Mouse (Mus musculus) frontal cortex, postnatal 14 days (tissue): ENCODE results near the gene Fxyd5.

Experiments used
- DNase-seq, 2 experiments: peaks; one replicate each; pipeline ENCODE4 v3.0.0; 2022; ENCODE audit warnings: low spot score in 2 of 2

The Fxyd5 gene

DNA sequence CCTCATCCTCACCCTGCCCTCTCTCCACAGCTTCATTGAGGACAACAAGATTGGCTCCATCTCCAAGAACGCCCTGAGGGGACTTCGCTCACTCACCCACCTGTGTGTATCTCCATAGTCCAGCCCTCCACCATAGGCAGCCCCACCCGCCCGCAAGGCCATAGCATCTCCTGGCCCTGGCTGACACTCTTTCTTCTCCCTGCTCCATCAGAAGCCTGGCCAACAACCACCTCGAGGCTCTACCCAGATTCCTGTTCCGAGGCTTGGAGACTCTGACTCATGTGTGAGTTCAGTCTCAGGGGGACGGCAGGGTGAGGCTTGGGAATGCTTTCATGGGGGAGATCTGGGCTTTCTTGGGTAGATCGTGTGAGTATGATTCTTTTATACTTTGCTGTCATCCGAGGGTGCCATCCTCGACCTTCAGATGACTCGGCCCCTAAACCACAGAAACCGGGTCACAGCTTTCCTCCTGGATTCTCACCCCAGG lies 20.8 kb upstream of the Fxyd5 start:
- no peak for DNase-seq

DNA sequence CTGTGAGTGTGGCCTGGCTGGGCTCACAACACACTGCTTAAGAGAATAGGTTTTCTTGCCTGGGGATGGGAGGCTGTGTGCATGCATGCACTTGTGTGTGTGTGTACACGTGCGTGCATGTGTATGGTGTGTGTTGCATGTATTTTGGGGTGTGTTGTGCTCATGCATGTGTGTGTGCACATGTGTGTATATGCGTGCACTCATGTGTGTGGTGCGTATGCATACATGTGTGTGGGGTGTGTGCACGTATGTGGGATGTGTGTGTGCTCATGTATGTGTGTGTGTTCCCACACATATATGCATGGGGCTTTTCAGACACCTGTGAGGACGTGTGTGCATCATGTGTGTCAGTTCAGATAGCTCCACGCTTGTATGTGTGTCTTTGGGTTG lies 18.3 kb upstream of the Fxyd5 start:
- no peak for DNase-seq

GRCm38 (mm10) chr7:31059919-31060620 lies 17.8 kb upstream of the Fxyd5 start:
- no peak for DNase-seq

- peak; percentile 76 to 80 for DNase-seq
These were observed 16.8 kb upstream of the Fxyd5 start, which contains the start of gene Lgi4 for GRCm38 (mm10) chr7:31059108-31059507. Gene Lgi4, plus strand, starts transcription at chr7:31059342.

- no peak for DNase-seq
These were observed 15.9 kb upstream of the Fxyd5 start for GRCm38 (mm10) chr7:31058211-31058610.

DNA sequence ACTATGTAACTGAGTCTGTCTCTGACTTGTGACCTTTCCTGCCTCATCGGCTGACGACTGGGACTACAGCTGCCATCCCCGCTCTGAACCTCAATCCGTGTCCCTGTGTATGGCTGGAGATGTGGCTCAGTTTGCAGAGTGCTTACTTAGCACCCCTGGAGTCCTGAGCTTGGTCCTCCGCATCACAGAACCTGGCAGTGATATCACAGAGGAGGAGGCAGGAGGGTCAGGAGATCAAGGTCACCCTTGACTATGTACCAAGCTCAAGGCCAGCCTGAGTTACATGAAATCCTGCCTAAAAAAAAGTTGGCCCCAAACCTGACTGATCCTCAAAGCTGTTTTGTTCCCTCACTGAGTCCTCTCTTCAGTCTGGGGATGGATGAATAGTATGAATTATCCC lies 15.4 kb upstream of the Fxyd5 start:
- DNase-seq: no peak

- DNase-seq: no peak
These were observed 14.8 kb upstream of the Fxyd5 start, which contains the start of gene Fxyd1 for GRCm38 (mm10) chr7:31057071-31057470. Gene Fxyd1, minus strand, starts transcription at chr7:31057199.

GRCm38 (mm10) chr7:31056448-31056847 lies 14.2 kb upstream of the Fxyd5 start:
- no peak for DNase-seq

- DNase-seq: no peak
These were observed 13.6 kb upstream of the Fxyd5 start for GRCm38 (mm10) chr7:31055883-31056282.

DNA sequence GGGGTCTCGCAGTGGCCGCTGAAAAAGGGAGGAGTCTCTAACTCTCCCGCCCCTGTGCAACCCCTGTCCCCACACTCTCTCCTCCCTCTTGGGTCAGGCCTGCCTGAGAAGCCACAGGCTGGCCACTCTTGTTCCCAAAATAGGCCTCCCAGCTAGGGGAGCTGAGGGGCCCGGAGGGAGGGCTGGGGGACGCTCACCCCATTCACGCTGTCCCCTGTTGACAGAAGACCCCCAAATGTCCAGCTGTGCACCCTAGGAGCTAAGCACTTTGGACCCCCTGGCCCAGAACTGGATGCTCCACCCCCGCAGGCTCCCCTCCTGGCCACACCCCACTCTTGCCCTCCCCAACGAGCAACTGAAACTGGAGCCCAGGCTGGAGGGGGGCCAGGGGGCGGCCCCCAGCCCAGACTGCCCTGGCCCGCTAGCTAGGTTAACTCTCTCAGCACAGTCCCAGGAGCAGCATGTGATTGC lies 13.1 kb upstream of the Fxyd5 start:
- no peak for DNase-seq

- DNase-seq: no peak
These were observed 12.5 kb upstream of the Fxyd5 start for GRCm38 (mm10) chr7:31054661-31055320.

GRCm38 (mm10) chr7:31053882-31054447 lies 11.7 kb upstream of the Fxyd5 start:
- DNase-seq: no peak

- peak; percentile 61 to 74 for DNase-seq
These were observed 10.6 kb upstream of the Fxyd5 start for GRCm38 (mm10) chr7:31052636-31053434.

GRCm38 (mm10) chr7:31052251-31052635 lies 10.0 kb upstream of the Fxyd5 start:
- no peak for DNase-seq

- DNase-seq: no peak
These were observed 9.2 kb upstream of the Fxyd5 start, which contains the start of gene Fxyd7 for GRCm38 (mm10) chr7:31051321-31052021. Gene Fxyd7, minus strand, starts transcription at chr7:31051467.

GRCm38 (mm10) chr7:31050921-31051320 lies 8.6 kb upstream of the Fxyd5 start:
- DNase-seq: peak in 1 of 2 experiments; percentile 45

GRCm38 (mm10) chr7:31050487-31050886 lies 8.2 kb upstream of the Fxyd5 start:
- no peak for DNase-seq

DNA sequence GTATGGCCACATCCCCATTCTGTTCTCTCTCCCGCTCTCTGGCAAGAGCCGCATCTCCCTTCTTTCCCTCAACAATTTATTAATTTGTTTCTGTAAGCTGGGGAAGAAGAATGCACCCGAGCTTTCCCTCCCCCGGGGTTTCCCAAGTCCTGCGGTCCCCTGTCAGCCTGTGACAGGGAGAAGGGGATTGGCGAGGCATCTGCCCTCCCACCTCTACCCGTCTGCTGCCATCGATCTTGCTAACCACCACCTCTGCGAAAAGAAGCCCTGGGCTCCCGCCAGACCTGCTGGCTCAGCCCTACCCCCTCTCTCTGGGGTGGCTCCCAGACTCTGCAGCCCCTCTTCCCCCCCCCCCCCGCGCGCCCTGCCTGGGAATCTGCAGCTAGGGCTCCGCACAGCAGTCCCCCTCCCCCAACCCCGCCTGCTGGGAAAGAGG lies 7.6 kb upstream of the Fxyd5 start:
- peak; percentile 48 to 51 for DNase-seq

GRCm38 (mm10) chr7:31049135-31049845 lies 7.0 kb upstream of the Fxyd5 start:
- DNase-seq: peak; percentile 42 to 64

GRCm38 (mm10) chr7:31041662-31042315 lies 492 bp downstream of the Fxyd5 start:
- no peak for DNase-seq
